Mouse (Mus musculus) heart, adult 8-10 months (tissue): Measurements from ENCODE around the gene Arhgap9. TPM values are rescaled to one million over a fixed set of nuclear protein-coding genes. Genes with fewer than 3 reads are reported as not detected.

Experiments
- DNase-seq: peaks from one replicate; pipeline ENCODE4 v3.0.0; 2022; ENCODE audit warnings: low spot score
- total RNA-seq, 4 experiments: library from RNA; stranded (reverse); gene quantifications; 2 replicates each; pipeline ENCODE4 v1.2.4; 2022

Arhgap9 gene
- total RNA-seq, 4 experiments from 2014 or later = 1.5 to 3.2 (median 3.0) TPM

DNA sequence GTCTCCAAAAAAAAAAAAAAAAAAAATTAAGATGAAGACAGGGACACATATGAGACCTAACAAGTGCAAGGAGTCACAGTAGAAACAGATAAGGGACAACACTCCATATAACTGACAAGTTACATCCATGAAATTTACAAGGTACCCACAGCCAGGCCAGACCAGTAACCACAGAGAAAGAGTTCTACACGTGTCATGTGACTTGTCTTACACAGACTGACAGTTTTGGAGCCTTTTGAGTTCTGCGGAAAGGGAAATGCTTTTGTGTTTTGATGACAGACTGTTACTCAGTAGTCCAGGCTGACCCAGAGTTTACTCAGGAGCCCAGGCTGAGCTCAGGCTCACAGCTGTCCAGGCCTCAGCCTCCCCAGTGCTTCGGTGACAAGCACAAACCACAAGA lies 21.3 kb downstream of the Arhgap9 start:
- DNase-seq = no peak

- no peak for DNase-seq
These were observed 24.4 kb downstream of the Arhgap9 start for GRCm38 (mm10) chr10:127346173-127346572.

- DNase-seq = no peak
These were observed 27.2 kb downstream of the Arhgap9 start for GRCm38 (mm10) chr10:127348957-127349356.

- no peak for DNase-seq
These were observed 28.0 kb downstream of the Arhgap9 start for GRCm38 (mm10) chr10:127349810-127350209.

GRCm38 (mm10) chr10:127350594-127351284 lies 29.0 kb downstream of the Arhgap9 start:
- no peak for DNase-seq

- DNase-seq = no peak
These were observed 29.5 kb downstream of the Arhgap9 start for GRCm38 (mm10) chr10:127351285-127351595.

DNA sequence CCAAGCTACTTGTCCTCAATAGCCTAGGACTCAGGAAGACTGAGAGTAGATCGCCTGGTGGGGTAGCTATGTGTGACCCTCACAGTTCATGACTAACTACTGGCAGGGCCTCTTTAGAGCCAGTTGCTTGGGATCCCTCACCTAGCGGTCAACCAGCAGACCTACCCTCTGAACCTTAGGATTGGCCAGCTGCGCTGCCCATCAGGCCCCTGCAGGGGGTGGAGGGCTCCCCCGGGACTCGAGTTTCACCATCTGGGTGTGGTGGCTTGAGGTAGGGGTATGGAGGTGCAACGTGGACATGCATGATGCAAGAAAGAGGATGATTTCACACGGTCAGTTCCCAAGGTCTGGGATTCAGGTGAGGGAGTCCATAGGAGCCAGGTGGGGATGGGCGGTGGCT lies 30.0 kb downstream of the Arhgap9 start:
- no peak for DNase-seq

DNA sequence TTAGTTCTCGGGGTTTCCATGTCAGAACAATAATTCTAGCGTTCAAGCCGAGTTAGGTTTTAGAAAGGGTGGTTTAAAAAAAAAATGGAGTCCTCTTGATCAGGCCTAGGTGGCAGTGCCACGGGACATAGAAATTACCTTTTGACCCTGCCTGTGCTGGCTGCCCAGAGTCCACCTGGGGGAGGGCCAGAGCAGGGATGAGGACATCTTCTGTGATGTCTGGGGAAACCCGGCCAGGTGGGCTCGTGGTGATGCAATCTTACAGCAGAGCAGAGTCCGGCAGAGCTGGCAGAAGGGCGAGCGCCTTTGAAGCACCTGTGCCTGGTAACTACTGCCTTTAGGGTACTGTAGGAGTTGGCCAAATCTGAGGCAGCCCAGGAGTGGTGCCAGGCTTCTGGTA lies 30.4 kb downstream of the Arhgap9 start:
- no peak for DNase-seq

- no peak for DNase-seq
These were observed 31.0 kb downstream of the Arhgap9 start for GRCm38 (mm10) chr10:127352766-127353165.

- peak; percentile 42 for DNase-seq
These were observed 32.4 kb downstream of the Arhgap9 start, which contains the start of gene Inhbe for GRCm38 (mm10) chr10:127353909-127354895. Inhbe (minus strand) TSS chr10:127354411.

DNA sequence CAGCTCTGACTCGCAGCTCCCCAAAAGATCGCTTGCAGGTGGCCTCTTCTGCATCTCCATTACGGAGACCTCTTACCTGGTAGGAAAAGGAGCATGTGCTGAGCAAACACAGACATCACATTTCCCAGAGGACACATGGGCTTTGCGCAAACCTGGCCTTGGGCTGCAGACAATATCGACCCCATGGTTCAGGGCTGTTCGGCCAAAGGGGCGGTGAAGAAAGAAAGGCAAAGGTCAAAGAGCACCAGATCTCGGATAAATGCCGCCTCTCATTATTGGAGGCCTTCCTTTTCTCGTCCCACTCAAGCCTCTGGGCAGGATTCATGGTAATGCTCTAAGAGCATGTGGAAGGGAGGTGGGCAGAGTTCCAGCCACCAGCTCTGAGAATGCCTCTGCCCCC lies 33.6 kb downstream of the Arhgap9 start:
- no peak for DNase-seq

DNA sequence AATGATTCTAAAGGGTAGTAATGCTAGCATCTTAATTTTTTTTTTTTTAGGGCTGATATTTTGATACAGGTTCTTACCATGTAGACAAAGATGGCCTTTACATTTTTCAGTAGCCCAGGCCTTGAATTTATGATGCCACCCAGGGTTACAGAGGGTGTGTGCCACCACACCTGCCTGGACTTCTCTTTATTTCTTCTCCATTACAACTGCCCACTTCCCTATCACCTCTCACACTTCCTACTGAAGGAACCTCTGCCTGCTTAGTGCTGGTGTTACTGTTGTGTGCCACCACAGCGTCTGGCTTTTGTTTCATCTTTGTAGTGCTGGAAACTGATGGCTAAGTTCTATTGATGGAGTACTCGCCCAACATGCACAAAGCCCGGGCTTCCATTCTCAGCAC lies 39.0 kb downstream of the Arhgap9 start:
- no peak for DNase-seq

GRCm38 (mm10) chr10:127367116-127367515 lies 45.4 kb downstream of the Arhgap9 start:
- DNase-seq = no peak

- DNase-seq = no peak
These were observed 46.5 kb downstream of the Arhgap9 start for GRCm38 (mm10) chr10:127368273-127368672.

- DNase-seq = no peak
These were observed 48.4 kb downstream of the Arhgap9 start, which contains the start of gene Inhbc for GRCm38 (mm10) chr10:127369834-127370820. Inhbc (minus strand) TSS chr10:127370431.

DNA sequence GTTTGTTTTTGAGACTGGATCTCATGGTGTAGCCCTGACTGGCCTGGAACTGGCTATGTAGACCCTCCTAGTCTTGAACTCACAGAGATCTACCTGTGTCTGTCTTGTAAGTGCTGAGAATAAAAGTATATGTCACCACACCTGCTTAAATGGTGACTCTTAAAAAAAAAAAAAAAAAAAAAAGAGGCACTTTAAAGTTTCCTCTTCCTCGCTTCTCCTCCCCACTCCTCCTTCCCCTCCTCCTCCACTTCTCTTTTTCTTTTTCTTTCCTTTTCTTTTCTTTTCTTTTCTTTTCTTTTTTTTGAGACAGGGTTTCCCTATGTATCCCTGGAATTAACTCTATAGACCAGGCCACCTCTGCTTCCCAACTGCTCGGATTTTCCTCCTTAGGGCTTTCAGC lies 49.3 kb downstream of the Arhgap9 start:
- DNase-seq = no peak

DNA sequence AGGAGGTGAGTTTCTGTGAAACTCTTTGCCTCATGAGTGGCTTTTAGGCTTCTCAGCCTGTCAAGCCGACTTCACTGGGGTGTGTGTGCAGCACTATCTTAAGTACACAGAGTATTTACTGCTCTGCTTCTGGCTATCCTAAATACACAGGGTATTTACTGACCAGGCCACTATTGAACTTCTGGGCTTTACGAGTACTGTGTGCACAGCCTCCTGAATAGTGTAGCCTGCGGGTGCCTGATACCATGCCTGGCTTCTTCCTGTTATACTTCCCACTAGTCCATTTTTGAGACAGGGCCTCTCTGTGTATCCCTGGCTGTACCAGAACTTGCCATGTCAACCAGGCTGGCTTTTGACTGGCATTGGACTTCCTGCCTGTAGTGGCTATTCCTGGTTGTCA lies 55.9 kb downstream of the Arhgap9 start:
- no peak for DNase-seq
